Mouse (Mus musculus): ENCODE results near the gene Eci3. TPM values are rescaled to one million over a fixed set of nuclear protein-coding genes. Genes with fewer than 3 reads are reported as not detected.
"Not testable (repeated sequence)": the region's sequence is repeated elsewhere in the genome, so short reads cannot be mapped to it uniquely, and the experiment has no call there.

The Eci3 gene
- polyA plus RNA-seq, 1 experiment: not detected

GRCm38 (mm10) chr13:34973770-34974169 lies 10.2 kb upstream of the Eci3 start:
- no peak for TF ChIP-seq USF1 (IDR thresholded peaks at IDR 0.05; ENCODE audit: low read depth)
- no peak for TF ChIP-seq MYOD1 (IDR thresholded peaks at IDR 0.05; ENCODE audit: control insufficient read depth in 1 of 3, insufficient read length in 2 of 3, low read depth in 2 of 3)
- no peak for TF ChIP-seq TCF12 (IDR thresholded peaks at IDR 0.05; ENCODE audit: insufficient read depth, poor library complexity, severe bottlenecking)
- TF ChIP-seq REST (IDR thresholded peaks at IDR 0.05; ENCODE audit: insufficient read depth, insufficient read length): no peak
- TF ChIP-seq MAX (IDR thresholded peaks at IDR 0.05; ENCODE audit: low read depth): no peak
- TF ChIP-seq TCF3 (IDR thresholded peaks at IDR 0.05; ENCODE audit: insufficient read length, low read depth): no peak
- no peak for TF ChIP-seq CEBPB (IDR thresholded peaks at IDR 0.05; ENCODE audit: insufficient read depth, poor library complexity, severe bottlenecking)
- TF ChIP-seq SRF (IDR thresholded peaks at IDR 0.05; ENCODE audit: control insufficient read depth, insufficient read length, low read depth): no peak
- TF ChIP-seq MYOG (IDR thresholded peaks at IDR 0.05; ENCODE audit: control insufficient read depth in 1 of 3, insufficient read depth in 1 of 3, insufficient read length in 2 of 3, low read depth in 2 of 3): no peak
- TF ChIP-seq E2F4 (IDR thresholded peaks at IDR 0.05; ENCODE audit: insufficient read depth): no peak
- TF ChIP-seq POLR2AphosphoS2 (IDR thresholded peaks at IDR 0.05; ENCODE audit: insufficient read length, low read depth): no peak
- no peak for TF ChIP-seq POLR2A (IDR thresholded peaks at IDR 0.05; ENCODE audit: insufficient read length, low read depth)
- Histone ChIP-seq H3K4me2 (ENCODE audit: low read depth) (no peak overlapping the region), H3ac (ENCODE audit: control insufficient read depth, insufficient read length) (no peak overlapping the region)

GRCm38 (mm10) chr13:34973149-34973548 lies 9.5 kb upstream of the Eci3 start:
- TF ChIP-seq MYOG (IDR thresholded peaks at IDR 0.05; ENCODE audit: control insufficient read depth in 1 of 3, insufficient read depth in 1 of 3, insufficient read length in 2 of 3, low read depth in 2 of 3) (no peak), SRF (IDR thresholded peaks at IDR 0.05; ENCODE audit: control insufficient read depth, insufficient read length, low read depth) (no peak), TCF3 (IDR thresholded peaks at IDR 0.05; ENCODE audit: insufficient read length, low read depth) (no peak), E2F4 (IDR thresholded peaks at IDR 0.05; ENCODE audit: insufficient read depth) (no peak), CEBPB (IDR thresholded peaks at IDR 0.05; ENCODE audit: insufficient read depth, poor library complexity, severe bottlenecking) (no peak), USF1 (IDR thresholded peaks at IDR 0.05; ENCODE audit: low read depth) (no peak)
- peaks cover 12% of the 10 kb centered on the region for H3K36me3 ChIP-seq (ENCODE audit: control insufficient read depth, insufficient read depth)
- no peaks in the 10 kb centered on the region for H3K27me3 ChIP-seq (ENCODE audit: control insufficient read depth, insufficient read depth, insufficient read length)
- H3ac ChIP-seq (ENCODE audit: control insufficient read depth, insufficient read length): no peak overlapping the region
- H3K4me2 ChIP-seq (ENCODE audit: low read depth): no peak overlapping the region
- no peak overlapping the region for H3K4me3 ChIP-seq
- no peaks in the 10 kb centered on the region for H3K79me2 ChIP-seq (ENCODE audit: control insufficient read depth, insufficient read depth)

More at GRCm38 (mm10) chr13:34973770-34974169, 10.2 kb upstream of the Eci3 start:
- H3K4me3 ChIP-seq: no peak overlapping the region
- no peaks in the 10 kb centered on the region for H3K79me2 ChIP-seq (ENCODE audit: control insufficient read depth, insufficient read depth)
- no peaks in the 10 kb centered on the region for H3K27me3 ChIP-seq (ENCODE audit: control insufficient read depth, insufficient read depth, insufficient read length)
- H3K36me3 ChIP-seq (ENCODE audit: control insufficient read depth, insufficient read depth): peaks cover 16% of the 10 kb centered on the region

- H3K4me3 ChIP-seq; H3K27me3 ChIP-seq (ENCODE audit: control insufficient read depth, insufficient read depth, insufficient read length); H3K79me2 ChIP-seq (ENCODE audit: control insufficient read depth, insufficient read depth); H3ac ChIP-seq (ENCODE audit: control insufficient read depth, insufficient read length); H3K4me2 ChIP-seq (ENCODE audit: low read depth); H3K36me3 ChIP-seq (ENCODE audit: control insufficient read depth, insufficient read depth): not testable (repeated sequence)
Observed at GRCm38 (mm10) chr13:34972456-34972855, 8.8 kb upstream of the Eci3 start.

- H3K4me2 ChIP-seq (ENCODE audit: low read depth); H3K79me2 ChIP-seq (ENCODE audit: control insufficient read depth, insufficient read depth); H3K27me3 ChIP-seq (ENCODE audit: control insufficient read depth, insufficient read depth, insufficient read length); H3K36me3 ChIP-seq (ENCODE audit: control insufficient read depth, insufficient read depth); H3K4me3 ChIP-seq; H3ac ChIP-seq (ENCODE audit: control insufficient read depth, insufficient read length): not testable (repeated sequence)
Observed at GRCm38 (mm10) chr13:34965647-34966046, 2.0 kb upstream of the Eci3 start.

- H3K4me3 ChIP-seq: no peak overlapping the region
- H3K79me2 ChIP-seq (ENCODE audit: control insufficient read depth, insufficient read depth): no peaks in the 10 kb centered on the region
- H3ac ChIP-seq (ENCODE audit: control insufficient read depth, insufficient read length): no peak overlapping the region
- H3K27me3 ChIP-seq (ENCODE audit: control insufficient read depth, insufficient read depth, insufficient read length): no peaks in the 10 kb centered on the region
- no peak for TF ChIP-seq USF1 (IDR thresholded peaks at IDR 0.05; ENCODE audit: low read depth)
- no peak for TF ChIP-seq MYOG (IDR thresholded peaks at IDR 0.05; ENCODE audit: control insufficient read depth in 1 of 3, insufficient read depth in 1 of 3, insufficient read length in 2 of 3, low read depth in 2 of 3)
- no peak for TF ChIP-seq REST (IDR thresholded peaks at IDR 0.05; ENCODE audit: insufficient read depth, insufficient read length)
- no peak for TF ChIP-seq SRF (IDR thresholded peaks at IDR 0.05; ENCODE audit: control insufficient read depth, insufficient read length, low read depth)
- no peak for TF ChIP-seq TCF3 (IDR thresholded peaks at IDR 0.05; ENCODE audit: insufficient read length, low read depth)
- TF ChIP-seq MAX (IDR thresholded peaks at IDR 0.05; ENCODE audit: low read depth): no peak
- no peak for TF ChIP-seq POLR2AphosphoS2 (IDR thresholded peaks at IDR 0.05; ENCODE audit: insufficient read length, low read depth)
- TF ChIP-seq TCF12 (IDR thresholded peaks at IDR 0.05; ENCODE audit: insufficient read depth, poor library complexity, severe bottlenecking): no peak
- no peak for TF ChIP-seq POLR2A (IDR thresholded peaks at IDR 0.05; ENCODE audit: insufficient read length, low read depth)
- no peak for TF ChIP-seq CEBPB (IDR thresholded peaks at IDR 0.05; ENCODE audit: insufficient read depth, poor library complexity, severe bottlenecking)
- TF ChIP-seq E2F4 (IDR thresholded peaks at IDR 0.05; ENCODE audit: insufficient read depth): no peak
- TF ChIP-seq MYOD1 (IDR thresholded peaks at IDR 0.05; ENCODE audit: control insufficient read depth in 1 of 3, insufficient read length in 2 of 3, low read depth in 2 of 3): no peak
- no peak overlapping the region for H3K4me2 ChIP-seq (ENCODE audit: low read depth)
- H3K36me3 ChIP-seq (ENCODE audit: control insufficient read depth, insufficient read depth): no peaks in the 10 kb centered on the region
Observed at GRCm38 (mm10) chr13:34964866-34965265, 1.3 kb upstream of the Eci3 start.

- Histone ChIP-seq H3ac (ENCODE audit: control insufficient read depth, insufficient read length) (no peak overlapping the region), H3K36me3 (ENCODE audit: control insufficient read depth, insufficient read depth) (no peaks in the 10 kb centered on the region), H3K79me2 (ENCODE audit: control insufficient read depth, insufficient read depth) (no peaks in the 10 kb centered on the region), H3K27me3 (ENCODE audit: control insufficient read depth, insufficient read depth, insufficient read length) (no peaks in the 10 kb centered on the region), H3K4me3 (no peak overlapping the region), H3K4me2 (ENCODE audit: low read depth) (no peak overlapping the region)
- TF ChIP-seq CEBPB (IDR thresholded peaks at IDR 0.05; ENCODE audit: insufficient read depth, poor library complexity, severe bottlenecking) (no peak), E2F4 (IDR thresholded peaks at IDR 0.05; ENCODE audit: insufficient read depth) (no peak), MAX (IDR thresholded peaks at IDR 0.05; ENCODE audit: low read depth) (no peak), MYOD1 (IDR thresholded peaks at IDR 0.05; ENCODE audit: control insufficient read depth in 1 of 3, insufficient read length in 2 of 3, low read depth in 2 of 3) (no peak), USF1 (IDR thresholded peaks at IDR 0.05; ENCODE audit: low read depth) (no peak), REST (IDR thresholded peaks at IDR 0.05; ENCODE audit: insufficient read depth, insufficient read length) (no peak), TCF3 (IDR thresholded peaks at IDR 0.05; ENCODE audit: insufficient read length, low read depth) (no peak), SRF (IDR thresholded peaks at IDR 0.05; ENCODE audit: control insufficient read depth, insufficient read length, low read depth) (no peak), POLR2AphosphoS2 (IDR thresholded peaks at IDR 0.05; ENCODE audit: insufficient read length, low read depth) (no peak), POLR2A (IDR thresholded peaks at IDR 0.05; ENCODE audit: insufficient read length, low read depth) (no peak), TCF12 (IDR thresholded peaks at IDR 0.05; ENCODE audit: insufficient read depth, poor library complexity, severe bottlenecking) (no peak), MYOG (IDR thresholded peaks at IDR 0.05; ENCODE audit: control insufficient read depth in 1 of 3, insufficient read depth in 1 of 3, insufficient read length in 2 of 3, low read depth in 2 of 3) (no peak)
Observed at GRCm38 (mm10) chr13:34964419-34964818, 809 bp upstream of the Eci3 start.

All from myocyte (in vitro differentiated cells).